Mouse (Mus musculus) kidney, postnatal 25 days (tissue): Measurements from ENCODE around the gene Sdf2l1.
A peak's percentile ranks its signal among the peaks of the same experiment; 100 is the strongest.
"Not testable (repeated sequence)": the region's sequence is repeated elsewhere in the genome, so short reads cannot be mapped to it uniquely, and the experiment has no call there.

Experiments used
- DNase-seq, 2 experiments: peaks; one replicate each; pipeline ENCODE4 v3.0.0; 2021; ENCODE audit warnings: mixed read lengths in 2 of 2

Sdf2l1 gene

DNA sequence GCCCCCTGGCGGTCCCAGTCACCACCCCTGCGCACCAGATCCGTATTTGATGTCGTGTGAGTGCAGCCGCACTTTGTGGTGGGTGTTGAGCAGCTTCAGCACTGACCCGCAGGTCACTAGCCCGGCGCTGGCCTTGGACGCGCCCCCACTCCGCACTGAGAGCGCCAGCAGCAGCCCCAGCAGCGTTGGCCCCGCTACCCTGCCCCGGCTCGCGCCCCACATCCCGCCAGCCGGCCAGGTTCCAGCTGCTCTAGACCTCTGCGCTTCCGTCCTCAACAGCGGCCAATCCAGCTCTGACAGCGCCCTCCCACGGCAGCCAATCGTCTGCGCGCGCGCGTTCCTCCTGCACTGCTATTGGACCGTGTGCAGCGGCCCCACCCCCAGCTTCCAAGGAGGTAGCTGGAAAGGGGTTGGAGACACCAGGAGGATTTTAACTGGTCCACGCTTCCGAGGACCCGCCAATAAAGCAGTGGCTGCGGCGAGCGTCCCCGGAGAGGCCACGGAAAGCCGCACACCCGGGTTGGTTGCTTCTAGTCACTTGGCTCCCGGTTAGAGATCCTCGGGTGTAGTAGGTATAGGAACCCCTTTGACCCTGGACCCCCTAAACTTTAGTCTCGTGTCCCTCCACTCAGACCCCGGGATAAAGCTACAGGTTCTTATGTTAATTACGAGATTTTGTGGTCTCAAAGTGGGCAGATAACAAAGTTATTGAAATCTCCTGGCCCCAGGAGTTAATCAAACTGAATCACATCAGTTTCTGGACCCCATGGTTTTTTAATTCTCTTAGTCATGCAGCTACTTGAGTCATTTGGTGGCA, at the start of gene Sdf2l1:
TSS of gene Sdf2l1 (minus strand) at position 295 of the 817 bp plus-strand sequence.
- DNase-seq: peak; percentile 98

DNA sequence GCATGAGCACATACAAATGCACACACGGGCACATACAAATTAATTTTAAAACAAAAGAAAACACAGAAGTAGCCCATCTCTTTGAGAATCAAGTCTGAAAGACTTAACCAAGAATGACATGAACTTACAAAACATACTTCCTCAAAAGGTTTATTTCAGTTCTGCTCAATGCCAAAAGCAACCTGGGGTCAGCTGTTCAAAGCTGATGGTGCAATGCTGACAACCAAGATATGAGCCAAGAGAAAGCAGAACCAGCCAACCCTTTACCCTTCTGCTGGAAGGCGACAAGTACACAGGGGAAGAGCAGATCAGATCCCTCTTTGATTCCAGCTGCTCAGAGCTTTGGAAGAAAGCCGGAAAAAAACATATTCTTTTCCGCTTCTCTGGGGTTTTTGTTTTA, 49.2 kb upstream of the Sdf2l1 start:
- no peak for DNase-seq

GRCm38 (mm10) chr16:17179706-17180105, 47.5 kb upstream of the Sdf2l1 start:
- DNase-seq: no peak

DNA sequence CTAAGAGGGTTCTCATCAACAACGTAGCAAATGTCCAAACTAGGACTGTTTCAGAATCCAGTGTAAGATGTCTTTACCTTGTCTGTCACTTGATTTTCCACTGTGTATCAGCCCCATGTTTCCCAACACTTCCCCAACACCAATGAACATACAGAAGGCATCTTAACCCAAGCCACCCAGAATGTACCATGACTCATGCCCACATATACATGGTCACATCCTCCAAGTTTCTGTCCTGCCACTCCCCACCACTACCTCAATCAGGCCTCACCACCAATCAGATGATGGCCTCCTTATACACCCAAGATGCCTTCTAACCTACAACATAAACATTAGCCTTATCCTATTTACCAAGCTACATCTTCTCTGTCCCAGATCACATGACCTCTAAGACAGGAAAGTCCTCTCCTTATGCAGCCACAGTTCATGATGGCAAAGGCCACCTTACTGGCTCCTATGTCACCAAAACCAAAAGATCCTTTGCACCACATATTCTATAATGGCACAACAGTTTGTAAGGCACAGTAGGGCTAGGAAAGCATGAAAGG, 45.5 kb upstream of the Sdf2l1 start:
- no peak for DNase-seq

- DNase-seq: no peak
These were observed 43.6 kb upstream of the Sdf2l1 start for GRCm38 (mm10) chr16:17175765-17176164.

DNA sequence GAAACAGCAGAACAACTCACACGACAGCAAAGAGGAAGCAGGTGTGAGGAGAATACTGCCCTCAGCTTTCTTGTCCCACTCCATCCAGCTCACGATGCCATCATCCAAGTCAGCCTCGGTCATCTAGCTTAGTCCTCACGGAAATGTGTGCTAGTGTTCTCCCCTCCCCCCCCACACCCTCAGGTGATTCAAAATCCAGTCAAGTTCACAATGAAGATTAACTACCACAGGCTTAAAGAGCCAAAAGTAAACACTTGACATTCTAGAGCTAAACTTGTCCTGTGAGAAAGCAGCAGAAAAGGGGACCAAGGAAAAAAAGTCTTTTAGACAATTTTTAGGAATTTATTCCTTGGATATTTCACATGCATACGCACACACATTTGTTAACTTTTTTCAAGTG, 35.9 kb upstream of the Sdf2l1 start:
- no peak for DNase-seq

GRCm38 (mm10) chr16:17167179-17167578, 35.0 kb upstream of the Sdf2l1 start:
- DNase-seq: no peak

- not testable (repeated sequence) for DNase-seq
These were observed 33.3 kb upstream of the Sdf2l1 start for GRCm38 (mm10) chr16:17165478-17165877.

DNA sequence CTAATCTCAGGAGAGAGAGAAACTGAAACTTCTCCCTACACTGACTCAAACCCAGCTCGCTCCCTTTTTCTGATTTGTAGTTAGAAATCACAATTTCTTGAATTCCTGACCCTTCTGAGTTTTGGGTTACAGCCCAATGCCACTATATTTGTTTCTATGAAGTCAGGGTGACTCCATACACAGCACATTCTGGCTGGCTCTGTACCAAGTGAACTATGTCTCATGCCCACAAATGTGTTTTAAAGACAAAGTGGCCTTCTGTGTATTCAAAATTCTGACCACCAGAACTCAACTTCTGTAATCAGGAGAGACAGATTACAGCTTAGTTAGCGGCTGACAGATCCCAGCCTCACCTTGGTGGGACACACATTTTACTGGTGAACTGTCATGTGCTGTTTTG, 22.2 kb upstream of the Sdf2l1 start:
- peak in 1 of 2 experiments; percentile 16 for DNase-seq

GRCm38 (mm10) chr16:17151874-17152273, 19.7 kb upstream of the Sdf2l1 start:
- no peak for DNase-seq

DNA sequence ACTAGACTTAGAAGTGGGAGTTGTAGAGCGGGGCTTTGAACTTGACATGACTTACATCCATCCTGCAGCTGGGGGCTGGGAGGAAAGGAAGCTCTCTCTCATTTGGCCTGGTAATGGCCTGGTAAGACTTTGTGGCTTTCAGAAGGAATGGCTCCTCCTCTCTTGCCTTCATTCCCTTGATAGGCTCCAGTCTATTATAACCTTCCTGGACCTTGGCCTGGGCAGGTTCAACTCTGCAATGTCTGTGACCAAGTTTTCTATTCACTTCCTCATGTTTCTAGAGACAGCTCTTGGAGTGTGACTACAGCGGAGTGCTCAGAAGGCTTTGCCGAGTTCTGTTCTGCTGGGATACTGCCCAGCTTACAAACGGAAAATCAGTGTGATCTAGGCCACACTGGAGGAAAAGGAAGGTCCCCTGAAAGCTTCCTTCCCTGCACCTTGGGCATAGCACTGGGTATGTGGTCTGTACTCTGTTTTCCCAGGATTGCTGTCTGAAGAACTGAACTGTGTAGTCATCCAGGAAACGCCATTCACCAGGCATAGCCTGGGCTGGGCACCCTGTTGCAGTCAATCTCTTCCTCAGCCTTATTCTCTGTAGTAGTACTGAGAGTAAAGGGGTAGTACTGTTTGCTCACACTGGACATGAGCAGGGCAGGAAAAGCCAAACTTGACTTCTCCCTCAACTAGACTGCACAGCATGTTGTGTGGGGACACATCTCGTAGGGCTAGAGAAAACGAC, 18.5 kb upstream of the Sdf2l1 start:
- peak; percentile 20 to 53 for DNase-seq

DNA sequence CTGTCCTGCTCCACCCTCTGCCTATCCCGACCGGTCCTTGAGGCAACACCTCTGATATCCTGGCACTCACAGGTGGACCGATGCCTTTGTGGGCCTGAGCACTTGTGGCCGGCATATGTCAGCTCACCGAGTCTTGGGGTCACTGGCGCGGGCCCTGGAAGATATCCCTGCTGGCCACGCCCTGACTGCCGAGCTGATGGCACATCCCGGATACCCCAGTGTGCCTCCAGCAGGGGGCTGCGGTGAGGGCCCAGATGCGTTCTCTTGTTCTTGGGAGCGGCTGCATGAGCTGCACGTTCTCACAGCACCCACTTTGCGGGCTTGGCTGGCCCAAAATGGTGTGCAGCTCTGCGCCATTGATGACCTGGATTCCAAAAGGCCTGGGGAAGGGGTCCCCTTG, 15.9 kb upstream of the Sdf2l1 start:
- peak in 1 of 2 experiments; percentile 7 for DNase-seq

- DNase-seq: peak; percentile 11 to 59
These were observed 15.3 kb upstream of the Sdf2l1 start for GRCm38 (mm10) chr16:17147391-17147929.

- DNase-seq: peak; percentile 81 to 89
These were observed 14.6 kb upstream of the Sdf2l1 start, which contains the start of gene Ccdc116 for GRCm38 (mm10) chr16:17146772-17147235. Ccdc116 (minus strand) TSS chr16:17147229.

DNA sequence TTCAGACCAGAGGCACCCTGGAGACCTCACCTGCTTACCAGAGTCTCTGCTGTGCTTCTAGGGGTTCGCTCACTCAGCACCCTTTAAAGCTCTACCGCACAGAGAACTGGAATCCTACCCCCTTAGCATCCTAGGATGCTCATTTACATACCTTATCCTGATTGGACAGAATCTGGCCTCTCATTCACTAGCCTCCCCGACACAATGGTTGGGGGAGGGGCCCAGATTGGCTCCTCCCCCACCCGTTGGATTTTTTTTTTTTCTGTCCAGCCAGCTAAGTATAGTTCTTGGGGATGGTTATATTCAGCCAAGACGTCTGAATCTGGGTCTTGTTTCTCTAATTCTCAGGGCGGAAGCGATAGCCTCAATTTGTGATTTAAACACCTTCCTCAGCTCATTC, 12.2 kb upstream of the Sdf2l1 start, which contains the start of gene Ydjc:
TSS of gene Ydjc (plus strand) at position 283 of the 400 bp plus-strand sequence.
- no peak for DNase-seq

DNA sequence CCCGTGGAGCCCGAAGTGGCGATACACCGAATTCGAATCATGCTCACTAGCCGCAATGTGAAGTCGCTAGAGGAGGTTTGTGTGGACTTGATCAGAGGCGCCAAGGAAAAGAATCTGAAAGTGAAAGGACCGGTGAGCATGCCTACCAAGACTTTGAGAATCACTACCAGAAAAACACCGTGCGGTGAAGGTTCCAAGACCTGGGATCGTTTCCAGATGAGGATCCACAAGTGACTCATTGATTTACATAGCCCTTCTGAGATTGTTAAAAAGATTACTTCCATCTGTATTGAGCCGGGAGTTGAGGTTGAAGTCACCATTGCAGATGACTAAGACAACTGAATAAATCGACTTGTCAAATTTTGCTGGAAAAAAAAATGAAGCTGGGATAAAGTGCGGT, 5.2 kb upstream of the Sdf2l1 start:
- no peak for DNase-seq

GRCm38 (mm10) chr16:17132906-17133200, 670 bp upstream of the Sdf2l1 start:
- DNase-seq: no peak

DNA sequence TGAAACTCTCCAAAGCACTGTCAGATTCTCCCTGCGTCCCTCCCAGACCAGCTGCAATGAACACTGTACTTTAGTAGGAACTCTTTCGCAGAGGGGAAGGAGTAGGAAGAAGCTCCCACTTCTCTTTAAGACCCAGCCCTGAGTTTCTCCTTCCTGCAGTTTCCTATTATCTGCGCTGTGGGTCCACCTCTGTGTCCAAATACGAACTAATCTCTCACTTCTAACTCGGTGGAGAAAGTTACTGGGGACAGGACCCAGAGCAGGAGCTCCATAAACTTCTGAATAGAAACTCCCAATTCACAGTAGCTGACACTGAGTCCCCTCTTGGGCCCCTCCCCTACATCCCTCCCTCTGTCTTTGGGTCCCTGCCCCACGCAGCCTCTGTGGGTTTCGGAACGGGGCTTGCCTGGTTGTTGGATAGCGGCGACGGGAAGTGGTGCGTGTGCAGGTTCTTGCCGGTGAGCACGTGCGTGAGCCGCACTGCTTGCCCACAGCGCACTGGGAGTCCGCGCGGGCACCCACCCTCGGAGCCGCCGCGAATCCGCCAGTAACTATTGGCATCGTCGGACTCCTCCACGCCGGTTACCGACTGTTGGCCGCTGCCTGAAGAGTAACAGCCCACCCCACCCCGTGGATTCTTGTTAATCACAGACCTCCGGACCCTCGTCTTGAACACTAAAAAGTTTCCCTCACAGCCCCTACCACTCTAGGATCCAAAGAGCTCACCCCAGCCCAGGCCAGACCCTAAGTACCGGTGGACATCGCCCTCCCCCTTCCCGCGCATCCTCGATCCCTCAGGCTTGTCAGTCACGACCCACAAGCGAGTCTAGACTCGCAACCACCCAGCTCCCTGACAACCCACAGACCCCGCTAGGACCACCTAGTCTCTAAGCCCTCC, 743 bp downstream of the Sdf2l1 start:
- peak in 1 of 2 experiments; percentile 38 for DNase-seq

DNA sequence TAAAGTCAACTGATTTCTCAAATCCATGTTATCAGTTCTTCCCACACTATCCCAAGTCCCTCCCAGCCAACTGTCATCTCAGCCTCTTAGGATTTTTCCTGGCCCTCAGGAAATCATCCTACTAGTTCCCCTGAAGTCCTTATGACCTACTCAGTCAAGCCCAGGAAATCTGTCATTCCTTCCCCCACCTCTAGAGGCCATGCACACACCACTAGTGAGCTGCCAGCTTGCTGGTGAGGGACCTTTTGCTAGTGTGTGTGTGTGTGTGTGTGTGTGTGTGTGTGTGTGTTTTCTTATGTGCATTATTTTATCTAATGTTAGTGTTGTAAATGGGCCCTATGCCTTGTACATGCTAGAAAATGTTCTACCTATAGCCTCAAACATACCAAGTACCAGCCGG, 4.9 kb downstream of the Sdf2l1 start:
- DNase-seq: peak; percentile 69

DNA sequence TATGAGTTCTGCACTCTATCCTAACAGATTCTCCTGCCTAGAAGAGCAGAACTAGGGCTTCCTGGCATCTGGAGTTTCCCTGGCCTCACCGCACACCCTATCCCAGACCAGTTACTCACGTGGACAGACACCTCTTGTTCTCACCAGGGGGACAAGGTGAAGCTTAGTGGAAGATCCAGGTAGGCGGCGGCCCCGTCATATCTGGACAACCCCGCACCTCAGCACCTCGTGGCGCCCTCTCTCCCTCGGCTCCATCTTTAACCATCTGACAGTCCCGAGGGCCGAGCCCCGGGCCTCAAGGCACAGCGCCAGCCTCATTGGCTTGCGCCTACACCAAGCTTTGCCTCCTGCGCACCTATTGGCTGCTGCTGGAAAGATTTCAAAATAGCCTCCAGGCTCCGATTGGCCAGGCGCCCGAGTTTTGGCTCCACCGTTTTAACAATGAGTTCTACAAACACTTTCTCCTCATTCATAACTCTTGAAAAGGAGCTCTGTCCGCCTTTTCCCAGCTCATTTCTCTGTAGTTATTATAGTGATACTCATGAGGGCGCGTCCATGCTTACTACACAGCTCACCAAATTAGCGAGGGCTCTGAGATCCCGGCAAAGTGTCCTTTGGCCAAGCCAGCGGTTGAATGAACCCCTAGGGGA, 7.2 kb downstream of the Sdf2l1 start, which contains the start of gene 2610318N02Rik:
TSS of gene 2610318N02Rik (minus strand) at position 297 of the 650 bp plus-strand sequence.
- DNase-seq: peak; percentile 80 to 89

- DNase-seq: no peak
These were observed 7.9 kb downstream of the Sdf2l1 start for GRCm38 (mm10) chr16:17124119-17124870.
